Mouse (Mus musculus): ENCODE measurements around the gene 2610301B20Rik.
A peak's percentile ranks its signal among the peaks of the same experiment; 100 is the strongest.
"Not testable (repeated sequence)": the region's sequence is repeated elsewhere in the genome, so short reads cannot be mapped to it uniquely, and the experiment has no call there.

Gene 2610301B20Rik

GRCm38 (mm10) chr4:10911417-10911816 is 37.1 kb downstream of the 2610301B20Rik start:
- DNase-seq (ENCODE audit: low spot score), result not testable (repeated sequence)

GRCm38 (mm10) chr4:10911909-10912478 is 37.7 kb downstream of the 2610301B20Rik start:
- no peak for DNase-seq (ENCODE audit: low spot score)

- DNase-seq (ENCODE audit: low spot score), result peak; percentile 85
Observed at GRCm38 (mm10) chr4:10912611-10913301, 38.5 kb downstream of the 2610301B20Rik start.

GRCm38 (mm10) chr4:10913409-10913808 is 39.1 kb downstream of the 2610301B20Rik start:
- DNase-seq (ENCODE audit: low spot score), result no peak

GRCm38 (mm10) chr4:10914766-10915165 is 40.5 kb downstream of the 2610301B20Rik start:
- DNase-seq (ENCODE audit: low spot score), result peak; percentile 73

- no peak for DNase-seq (ENCODE audit: low spot score)
Observed at GRCm38 (mm10) chr4:10915271-10915670, 41.0 kb downstream of the 2610301B20Rik start.

- no peak for DNase-seq (ENCODE audit: low spot score)
Observed at GRCm38 (mm10) chr4:10918402-10918801, 44.1 kb downstream of the 2610301B20Rik start.

GRCm38 (mm10) chr4:10919097-10919496 is 44.8 kb downstream of the 2610301B20Rik start:
- no peak for DNase-seq (ENCODE audit: low spot score)

- DNase-seq (ENCODE audit: low spot score), result no peak
Observed at GRCm38 (mm10) chr4:10919530-10919929, 45.2 kb downstream of the 2610301B20Rik start.

- DNase-seq (ENCODE audit: low spot score), result no peak
Observed at GRCm38 (mm10) chr4:10919987-10920386, 45.7 kb downstream of the 2610301B20Rik start.

GRCm38 (mm10) chr4:10920622-10921021 is 46.3 kb downstream of the 2610301B20Rik start:
- no peak for DNase-seq (ENCODE audit: low spot score)

GRCm38 (mm10) chr4:10923180-10923579 is 48.9 kb downstream of the 2610301B20Rik start:
- DNase-seq (ENCODE audit: low spot score), result no peak

- no peak for DNase-seq (ENCODE audit: low spot score)
Observed at GRCm38 (mm10) chr4:10924140-10924539, 49.8 kb downstream of the 2610301B20Rik start.

- DNase-seq (ENCODE audit: low spot score), result no peak
Observed at GRCm38 (mm10) chr4:10924541-10924940, 50.2 kb downstream of the 2610301B20Rik start.

GRCm38 (mm10) chr4:10926416-10926815 is 52.1 kb downstream of the 2610301B20Rik start:
- DNase-seq (ENCODE audit: low spot score), result no peak

- no peak for DNase-seq (ENCODE audit: low spot score)
Observed at GRCm38 (mm10) chr4:10928158-10928557, 53.9 kb downstream of the 2610301B20Rik start.

GRCm38 (mm10) chr4:10929726-10930125 is 55.4 kb downstream of the 2610301B20Rik start:
- DNase-seq (ENCODE audit: low spot score), result no peak

- no peak for DNase-seq (ENCODE audit: low spot score)
Observed at GRCm38 (mm10) chr4:10931040-10931439, 56.7 kb downstream of the 2610301B20Rik start.

- no peak for DNase-seq (ENCODE audit: low spot score)
Observed at GRCm38 (mm10) chr4:10932091-10932745, 57.9 kb downstream of the 2610301B20Rik start.

- no peak for DNase-seq (ENCODE audit: low spot score)
Observed at GRCm38 (mm10) chr4:10932782-10933181, 58.5 kb downstream of the 2610301B20Rik start.

- DNase-seq (ENCODE audit: low spot score), result no peak
Observed at GRCm38 (mm10) chr4:10936766-10937165, 62.5 kb downstream of the 2610301B20Rik start.

Data from spleen, adult 12 weeks (tissue).